Mouse (Mus musculus) heart, adult 9 months (tissue): ENCODE data around the gene E330017A01Rik.

Source experiments
- DNase-seq, 2 experiments: peaks; one replicate each; pipeline ENCODE4 v3.0.0; 2022; ENCODE audit warnings: low spot score in 2 of 2

E330017A01Rik gene

DNA sequence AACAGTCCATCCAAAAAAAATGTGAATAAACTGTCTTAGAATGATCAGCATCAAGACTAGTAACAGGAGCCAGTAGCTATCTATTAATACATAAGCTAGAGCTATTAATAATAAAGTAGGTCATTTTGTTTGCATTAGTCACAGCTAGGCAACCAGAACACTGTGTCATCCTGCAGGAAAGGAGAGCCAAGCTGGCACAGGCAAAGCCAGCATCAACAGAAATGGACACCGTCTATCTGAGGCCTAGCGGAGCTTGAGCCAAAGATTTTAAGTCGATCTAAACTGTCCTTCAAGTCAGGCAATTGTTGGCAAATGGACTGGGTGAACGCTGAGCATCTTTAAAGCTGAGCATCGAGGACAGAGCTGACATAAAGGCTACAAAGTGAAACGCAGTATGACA is 37.7 kb downstream of the E330017A01Rik start:
- DNase-seq = peak in 1 of 2 experiments; percentile 19

DNA sequence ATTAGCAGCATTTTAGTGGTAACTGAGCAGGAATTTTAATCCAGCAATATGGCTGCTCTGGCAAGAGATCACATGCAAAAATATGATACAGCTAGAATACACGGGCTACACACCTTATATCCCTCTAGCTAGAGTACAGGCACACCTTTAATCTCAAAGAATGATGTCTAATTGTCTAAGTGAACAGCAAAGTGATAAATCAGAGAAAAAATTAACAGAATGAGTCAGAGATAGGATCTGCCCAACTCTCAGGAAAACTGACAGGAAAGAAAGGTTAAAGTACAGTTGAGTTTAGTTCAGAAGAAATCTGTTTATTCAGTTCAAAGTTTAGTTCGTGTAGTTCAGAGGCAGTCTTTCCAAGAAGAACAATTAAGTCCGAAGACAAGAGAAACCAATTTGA is 47.2 kb downstream of the E330017A01Rik start:
- no peak for DNase-seq

DNA sequence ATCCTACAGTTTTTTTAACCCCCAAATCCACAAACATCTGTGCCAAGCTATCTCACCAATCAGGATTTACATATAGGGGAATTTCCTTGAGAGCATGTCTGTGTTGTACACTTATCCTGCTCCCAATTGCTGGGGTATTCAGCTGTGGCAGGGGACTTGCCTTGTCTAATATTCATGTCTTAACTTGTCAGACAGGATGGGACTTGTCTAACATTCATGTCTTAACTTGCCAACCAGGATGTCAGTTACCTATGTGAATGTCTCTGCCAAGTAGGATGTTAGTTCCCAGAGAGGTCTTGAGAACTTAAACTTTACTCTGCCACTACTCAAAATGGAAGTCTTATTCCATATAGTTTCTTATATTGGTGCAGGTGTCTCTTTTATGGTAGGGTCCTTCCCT is 49.1 kb downstream of the E330017A01Rik start:
- DNase-seq = no peak
